Mouse (Mus musculus) ES-Bruce4 (cell line): ENCODE measurements around the gene Slc5a1.

ENCODE experiments used
- CTCF ChIP-seq: IDR thresholded peaks from one replicate; pipeline ENCODE4 v1.8.1; 2011; ENCODE audit warnings: low read depth, low read length
- EP300 ChIP-seq: IDR thresholded peaks from 2 replicates; pipeline ENCODE4 v1.6.1; 2011; ENCODE audit warnings: low read depth, low read length; ENCODE audit not compliant: insufficient read depth
- POLR2A ChIP-seq: IDR thresholded peaks from one replicate; pipeline ENCODE4 v1.8.1; 2011; ENCODE audit warnings: low read length; ENCODE audit not compliant: insufficient read depth

- no peak for TF ChIP-seq EP300
- TF ChIP-seq CTCF = no peak
- TF ChIP-seq POLR2A = no peak
Measured at GRCm38 (mm10) chr5:33056126-33056765, 47.8 kb upstream of the Slc5a1 start.
